Mouse (Mus musculus) embryonic facial prominence, embryonic 10.5 days (tissue): Measurements from ENCODE around the gene Hnrnpa1. TPM values are rescaled to one million over a fixed set of nuclear protein-coding genes. Genes with fewer than 3 reads are reported as not detected.
A peak's percentile ranks its signal among the peaks of the same experiment; 100 is the strongest.

Experiments used
- DNase-seq: peaks from one replicate; pipeline ENCODE4 v3.0.0-alpha.2; 2017; ENCODE audit warnings: low spot score
- H3K27ac ChIP-seq: fragments of 300-500 bp; sonication (generic); replicated peaks from 2 replicates; pipeline ENCODE4 v1.5.1; 2016; ENCODE audit warnings: mild to moderate bottlenecking
- H3K27me3 ChIP-seq: fragments of 300-500 bp; sonication (generic); replicated peaks from 2 replicates; pipeline ENCODE4 v1.6.1; 2016; ENCODE audit warnings: low read depth, mild to moderate bottlenecking; ENCODE audit not compliant: poor library complexity, severe bottlenecking
- H3K36me3 ChIP-seq: fragments of 300-500 bp; sonication (generic); replicated peaks from 2 replicates; pipeline ENCODE4 v1.6.1; 2016; ENCODE audit warnings: mild to moderate bottlenecking, moderate library complexity
- H3K4me1 ChIP-seq: fragments of 300-500 bp; sonication (generic); 2 replicates; pipeline ENCODE4 v1.6.1; 2016
- H3K4me3 ChIP-seq: fragments of 300-500 bp; sonication (generic); 2 replicates; pipeline ENCODE4 v1.5.1; 2016; ENCODE audit warnings: mild to moderate bottlenecking, moderate library complexity
- H3K9me3 ChIP-seq: fragments of 300-500 bp; sonication (generic); 2 replicates; pipeline ENCODE4 v1.6.1; 2016; ENCODE audit warnings: mild to moderate bottlenecking
- WGBS: fragments of 180-500 bp; shearing (Covaris S2); methylation state at CpG from one replicate; pipeline ENCODE4 v1.1.7; 2016; 5-methylcytosine and 5-hydroxymethylcytosine counted together
- microRNA counts: library from miRNA; unstranded; fragments of <30 nt; microRNA quantifications from one replicate; lab custom pipeline; 2017
- microRNA-seq: library from miRNA; unstranded; fragments of <30 nt; microRNA quantifications from one replicate; pipeline ENCODE4, GENCODE M21; 2017
- polyA plus RNA-seq: library from polyadenylated mRNA; unstranded; fragments of >200 nt; fragmentation: Nextera tagmentation; extraction: Ambion mirVana; gene quantifications from 2 replicates; pipeline ENCODE4 v1.2.1, GENCODE M21; 2016

Gene Hnrnpa1
- polyA plus RNA-seq, 1 experiment from 2014 or later: 1,897 TPM

- H3K27ac ChIP-seq: 0 out of 2 replicates have a peak overlapping the region, but pooled peaks have one; percentile 30
- peaks cover 40% of the 10 kb centered on the region for H3K36me3 ChIP-seq
- no peak overlapping the region for H3K4me3 ChIP-seq
- no peak for DNase-seq
- no peaks in the 10 kb centered on the region for H3K9me3 ChIP-seq
- WGBS: 91% methylated on average over 1 of the region's 1 CpGs
- peaks cover 22% of the 10 kb centered on the region for H3K4me1 ChIP-seq
- H3K27me3 ChIP-seq: no peaks in the 10 kb centered on the region
These were observed 45.7 kb downstream of the Hnrnpa1 start for GRCm38 (mm10) chr15:103285778-103286417.

- Histone ChIP-seq H3K9me3 (no peaks in the 10 kb centered on the region), H3K4me3 (no peak overlapping the region), H3K36me3 (peaks cover 72% of the 10 kb centered on the region), H3K4me1 (peaks cover 23% of the 10 kb centered on the region), H3K27ac (no peak overlapping the region), H3K27me3 (no peaks in the 10 kb centered on the region)
- 51% methylated on average over 5 of the region's 5 CpGs for WGBS
- no peak for DNase-seq
These were observed 49.4 kb downstream of the Hnrnpa1 start for GRCm38 (mm10) chr15:103289600-103289999.

GRCm38 (mm10) chr15:103290417-103290816 is 50.2 kb downstream of the Hnrnpa1 start:
- 75% methylated on average over 6 of the region's 6 CpGs for WGBS
- H3K27ac ChIP-seq: peak overlapping the region; percentile 51; the same call in 1 of the 2 replicates
- H3K4me1 ChIP-seq: peaks cover 26% of the 10 kb centered on the region
- no peak for DNase-seq
- H3K9me3 ChIP-seq: no peaks in the 10 kb centered on the region
- H3K36me3 ChIP-seq: peaks cover 73% of the 10 kb centered on the region
- H3K27me3 ChIP-seq: no peaks in the 10 kb centered on the region
- no peak overlapping the region for H3K4me3 ChIP-seq

GRCm38 (mm10) chr15:103290843-103291242 is 50.6 kb downstream of the Hnrnpa1 start:
- H3K27me3 ChIP-seq: no peaks in the 10 kb centered on the region

GRCm38 (mm10) chr15:103292673-103293345 is 52.6 kb downstream of the Hnrnpa1 start:
- WGBS: 90% methylated on average over 4 of the region's 4 CpGs
- H3K27ac ChIP-seq: no peak overlapping the region
- no peak for DNase-seq
- no peak overlapping the region for H3K4me3 ChIP-seq
- no peaks in the 10 kb centered on the region for H3K27me3 ChIP-seq
- peaks cover 83% of the 10 kb centered on the region for H3K36me3 ChIP-seq
- no peaks in the 10 kb centered on the region for H3K9me3 ChIP-seq
- peaks cover 50% of the 10 kb centered on the region for H3K4me1 ChIP-seq

More at GRCm38 (mm10) chr15:103290843-103291242, 50.6 kb downstream of the Hnrnpa1 start:
- Histone ChIP-seq H3K4me3 (no peak overlapping the region), H3K36me3 (peaks cover 77% of the 10 kb centered on the region), H3K27ac (no peak overlapping the region), H3K9me3 (no peaks in the 10 kb centered on the region), H3K4me1 (peaks cover 30% of the 10 kb centered on the region)
- DNase-seq: no peak
- 94% methylated on average over 9 of the region's 9 CpGs for WGBS

DNA sequence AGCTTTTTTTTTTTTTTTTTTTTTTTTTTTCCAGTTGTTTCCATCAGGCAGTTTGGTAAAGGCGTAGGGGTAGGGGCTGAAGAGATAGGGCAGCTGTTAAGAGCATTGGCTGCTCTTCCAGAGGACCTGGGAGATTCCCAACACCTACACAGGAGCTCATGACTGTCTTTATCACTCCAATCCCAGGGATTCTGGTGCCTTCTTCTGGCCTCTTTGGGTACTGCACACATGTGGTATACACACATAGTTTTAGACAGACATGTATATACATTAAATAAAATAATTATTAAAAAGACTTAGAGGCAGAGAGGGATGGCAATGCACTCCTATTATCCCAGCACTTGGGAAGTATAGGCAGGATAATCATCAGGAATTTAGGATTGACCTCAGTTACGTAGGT is 53.1 kb downstream of the Hnrnpa1 start:
- Histone ChIP-seq H3K4me3 (no peak overlapping the region), H3K36me3 (peaks cover 85% of the 10 kb centered on the region), H3K27ac (no peak overlapping the region), H3K4me1 (peaks cover 56% of the 10 kb centered on the region), H3K27me3 (no peaks in the 10 kb centered on the region), H3K9me3 (no peaks in the 10 kb centered on the region)
- no peak for DNase-seq
- 98% methylated on average over 2 of the region's 2 CpGs for WGBS

GRCm38 (mm10) chr15:103294649-103295048 is 54.4 kb downstream of the Hnrnpa1 start:
- Histone ChIP-seq H3K27me3 (0 out of 2 replicates have a peak, but pooled peaks cover 4% of the 10 kb centered on the region), H3K27ac (0 out of 2 replicates have a peak overlapping the region, but pooled peaks have one; percentile 24), H3K36me3 (peaks cover 86% of the 10 kb centered on the region), H3K4me3 (no peak overlapping the region), H3K4me1 (peaks cover 63% of the 10 kb centered on the region), H3K9me3 (no peaks in the 10 kb centered on the region)
- no peak for DNase-seq
- WGBS: 45% methylated on average over 2 of the region's 2 CpGs

GRCm38 (mm10) chr15:103295851-103296250 is 55.6 kb downstream of the Hnrnpa1 start:
- H3K9me3 ChIP-seq: no peaks in the 10 kb centered on the region
- H3K4me1 ChIP-seq: peaks cover 64% of the 10 kb centered on the region
- H3K27me3 ChIP-seq: 0 out of 2 replicates have a peak, but pooled peaks cover 4% of the 10 kb centered on the region
- WGBS: 6% methylated on average over 5 of the region's 5 CpGs
- DNase-seq: peak; percentile 66
- H3K36me3 ChIP-seq: peaks cover 74% of the 10 kb centered on the region
- no peak overlapping the region for H3K4me3 ChIP-seq
- peak overlapping the region; percentile 96 for H3K27ac ChIP-seq

MicroRNAs encoded within 50 kb of the gene (microRNA counts, 519-probe panel; counts per million panel counts)
- microRNA mmu-miR-148b (lab: Ali Mortazavi, UCI): 5,180 counts per million, percentile 88 among the panel's probes with 10 or more counts

Small RNA genes lying within 50 kb of the gene (microRNA-seq; reads per million reads assigned to microRNA genes)
- gene Mir148b: 288 reads per million, percentile 62 among the genes with 10 or more reads in this experiment

Other genes with a start within 250 kb of the Hnrnpa1 start
- gene Hoxc8, start 249.8 kb upstream of the Hnrnpa1 start, polyA plus RNA-seq: not detected in 2 replicates
- gene Hoxc6, start 242.2 kb upstream of the Hnrnpa1 start, polyA plus RNA-seq: not detected in 2 replicates
- 0.11 and 0.16 TPM in 2 replicates for gene Hoxc4, start 221.5 kb upstream of the Hnrnpa1 start, polyA plus RNA-seq
- gene Smug1, start 73.3 kb upstream of the Hnrnpa1 start, polyA plus RNA-seq: 15.7 and 19.6 TPM in 2 replicates
- gene Cbx5, start 616 bp upstream of the Hnrnpa1 start, polyA plus RNA-seq: 202 and 206 TPM in 2 replicates
- 4.7 and 5.9 TPM in 2 replicates for gene Nfe2, start 18.0 kb downstream of the Hnrnpa1 start, polyA plus RNA-seq
- 281 and 285 TPM in 2 replicates for gene Copz1, start 32.3 kb downstream of the Hnrnpa1 start, polyA plus RNA-seq
- gene Gpr84, start 70.2 kb downstream of the Hnrnpa1 start, polyA plus RNA-seq: 0.16 and 0.29 TPM in 2 replicates
- 22.1 and 22.7 TPM in 2 replicates for gene Zfp385a, start 99.7 kb downstream of the Hnrnpa1 start, polyA plus RNA-seq
- 29.5 and 29.7 TPM in 2 replicates for gene Itga5, start 126.3 kb downstream of the Hnrnpa1 start, polyA plus RNA-seq
- not detected in 2 replicates for gene Gtsf1, start 190.0 kb downstream of the Hnrnpa1 start, polyA plus RNA-seq
- not detected in 2 replicates for gene Gtsf2, start 208.0 kb downstream of the Hnrnpa1 start, polyA plus RNA-seq
- gene Nckap1l, start 213.4 kb downstream of the Hnrnpa1 start, polyA plus RNA-seq: 1.1 and 1.3 TPM in 2 replicates